Mouse (Mus musculus) naive thymus-derived CD4-positive, alpha-beta T cell, adult 5 months (primary cell): Measurements from ENCODE around the gene Hist1h3e. TPM values are rescaled to one million over a fixed set of nuclear protein-coding genes. Genes with fewer than 3 reads are reported as not detected.

ENCODE experiments used
- polyA plus RNA-seq: library from polyadenylated mRNA; unstranded; fragments of 100-300 nt; shearing (Covaris generic); gene quantifications from one replicate; pipeline ENCODE4 v1.2.1, GENCODE M21; 2017

Gene Hist1h3e
- polyA plus RNA-seq, result 5.2 TPM

DNA sequence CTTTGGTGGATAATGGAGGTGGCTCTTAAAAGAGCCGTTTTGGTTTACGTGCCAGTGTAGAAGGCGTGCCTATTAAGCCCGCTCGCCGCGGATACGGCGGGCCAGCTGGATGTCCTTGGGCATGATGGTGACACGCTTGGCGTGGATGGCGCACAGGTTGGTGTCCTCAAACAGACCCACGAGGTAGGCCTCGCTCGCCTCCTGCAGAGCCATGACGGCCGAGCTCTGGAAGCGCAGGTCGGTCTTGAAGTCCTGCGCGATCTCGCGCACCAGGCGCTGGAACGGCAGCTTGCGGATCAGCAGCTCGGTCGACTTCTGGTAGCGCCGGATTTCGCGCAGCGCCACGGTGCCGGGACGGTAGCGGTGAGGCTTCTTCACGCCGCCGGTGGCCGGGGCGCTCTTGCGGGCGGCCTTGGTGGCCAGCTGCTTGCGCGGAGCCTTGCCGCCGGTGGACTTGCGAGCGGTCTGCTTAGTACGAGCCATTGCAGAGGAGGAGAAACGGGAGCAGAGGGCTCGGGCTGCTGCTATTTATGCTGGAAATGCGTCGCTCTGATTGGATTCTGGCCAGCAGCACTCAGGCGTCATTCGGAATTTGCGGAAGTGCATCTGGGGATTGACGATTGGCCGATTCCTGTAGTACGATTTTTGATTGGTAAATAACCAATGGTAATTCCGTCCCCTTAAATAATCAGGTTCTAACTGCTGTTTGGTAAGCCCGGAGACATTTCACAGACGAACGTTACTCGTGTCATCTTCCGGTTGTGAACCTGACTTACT, at the start of gene Hist1h3e:
TSS of gene Hist1h3e (minus strand) at position 487 of the 777 bp plus-strand sequence.

DNA sequence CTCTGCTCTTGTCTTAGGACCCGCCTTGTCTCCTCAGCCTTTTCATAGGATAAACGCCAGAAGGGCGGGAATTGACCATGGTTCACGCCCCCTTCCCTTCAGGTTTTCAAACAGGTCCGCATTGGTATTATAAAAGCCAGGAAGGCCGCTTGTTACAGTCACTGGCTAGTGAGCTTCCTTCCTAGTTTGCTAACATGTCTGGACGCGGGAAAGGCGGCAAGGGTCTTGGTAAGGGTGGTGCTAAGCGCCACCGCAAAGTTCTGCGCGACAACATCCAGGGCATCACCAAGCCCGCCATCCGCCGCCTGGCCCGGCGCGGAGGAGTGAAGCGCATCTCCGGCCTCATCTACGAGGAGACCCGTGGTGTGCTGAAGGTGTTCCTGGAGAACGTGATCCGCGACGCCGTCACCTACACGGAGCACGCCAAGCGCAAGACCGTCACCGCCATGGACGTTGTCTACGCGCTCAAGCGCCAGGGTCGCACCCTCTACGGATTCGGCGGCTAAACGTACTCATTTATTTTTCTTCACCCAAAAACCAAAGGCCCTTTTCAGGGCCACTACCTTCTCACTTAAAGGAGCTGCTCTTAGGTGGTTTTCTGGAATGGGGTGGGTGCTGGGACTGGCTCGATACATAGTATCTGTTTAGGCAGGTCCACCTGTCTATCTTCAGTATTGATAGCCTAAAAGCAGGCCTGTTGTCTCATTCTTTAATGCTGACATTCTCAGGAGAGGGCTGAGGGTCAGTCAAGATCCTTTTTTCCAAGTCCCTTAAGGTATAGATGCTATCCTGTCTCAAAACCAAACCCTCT, 19.4 kb upstream of the Hist1h3e start, which contains the start of gene Hist1h4d:
TSS of gene Hist1h4d (plus strand) at position 191 of the 811 bp plus-strand sequence.

DNA sequence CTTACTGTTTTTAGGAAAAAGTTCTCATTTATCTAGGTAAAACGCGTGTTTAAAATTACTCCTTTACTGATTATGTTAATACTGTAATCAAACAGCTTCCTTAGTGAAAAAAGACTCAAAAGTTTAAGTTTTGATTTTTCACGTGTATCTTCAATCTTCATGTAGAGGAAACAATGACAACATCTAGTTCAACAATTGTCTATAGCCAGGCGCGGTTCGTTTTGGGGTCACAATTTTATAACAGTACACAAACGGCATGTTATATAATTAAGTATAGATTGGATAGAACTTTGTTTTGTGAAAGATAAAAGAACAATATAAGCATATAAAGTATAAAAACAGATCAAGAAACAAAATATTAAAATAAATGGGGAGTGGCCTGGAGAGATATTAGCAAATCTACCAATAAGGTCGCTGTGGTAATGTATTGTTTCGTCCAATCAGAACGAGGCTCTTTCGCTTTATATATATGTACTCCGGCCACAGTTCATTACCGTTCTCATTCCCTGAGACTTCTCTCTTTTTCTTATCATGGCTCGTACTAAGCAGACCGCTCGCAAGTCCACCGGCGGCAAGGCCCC, 13.2 kb upstream of the Hist1h3e start, which contains the start of gene Hist1h3d:
TSS of gene Hist1h3d (plus strand) at position 493 of the 581 bp plus-strand sequence.

DNA sequence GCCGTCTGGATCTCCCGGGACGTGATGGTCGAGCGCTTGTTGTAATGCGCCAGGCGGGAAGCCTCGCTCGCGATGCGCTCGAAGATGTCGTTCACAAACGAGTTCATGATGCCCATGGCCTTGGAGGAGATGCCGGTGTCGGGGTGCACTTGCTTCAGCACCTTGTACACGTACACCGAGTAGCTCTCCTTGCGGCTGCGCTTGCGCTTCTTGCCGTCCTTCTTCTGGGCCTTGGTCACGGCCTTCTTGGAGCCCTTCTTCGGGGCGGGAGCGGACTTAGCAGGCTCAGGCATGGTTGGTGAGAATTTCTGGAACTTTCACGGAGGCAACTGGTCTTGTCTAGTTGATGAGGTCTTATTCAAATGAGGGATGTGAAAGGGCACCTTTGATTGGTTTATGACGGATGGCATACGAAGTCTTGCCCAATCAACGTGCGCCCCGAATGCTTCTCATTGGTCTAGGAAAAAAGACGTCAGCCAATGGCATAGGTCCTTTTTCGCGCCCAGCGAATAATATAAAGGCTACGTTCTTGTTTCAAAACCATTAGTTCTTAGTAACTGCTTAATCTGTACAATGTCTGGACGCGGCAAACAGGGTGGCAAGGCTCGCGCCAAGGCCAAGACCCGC, 11.8 kb upstream of the Hist1h3e start, which contains the start of the genes Hist1h2bf and Hist1h2ad:
TSS of gene Hist1h2bf (minus strand) at position 299 of the 627 bp plus-strand sequence.
TSS of gene Hist1h2ad (plus strand) at position 484 of the 627 bp plus-strand sequence.

GRCm38 (mm10) chr13:23571022-23571503, 8.9 kb upstream of the Hist1h3e start, which contains the start of the genes Hist1h2ae and Hist1h2bg:
Gene Hist1h2ae, minus strand, starts transcription at chr13:23571220.
Gene Hist1h2bg, plus strand, starts transcription at chr13:23571396.

GRCm38 (mm10) chr13:23552962-23553361, 9.2 kb downstream of the Hist1h3e start, which contains the start of gene Hist1h1d:
Gene Hist1h1d, plus strand, starts transcription at chr13:23553262.

DNA sequence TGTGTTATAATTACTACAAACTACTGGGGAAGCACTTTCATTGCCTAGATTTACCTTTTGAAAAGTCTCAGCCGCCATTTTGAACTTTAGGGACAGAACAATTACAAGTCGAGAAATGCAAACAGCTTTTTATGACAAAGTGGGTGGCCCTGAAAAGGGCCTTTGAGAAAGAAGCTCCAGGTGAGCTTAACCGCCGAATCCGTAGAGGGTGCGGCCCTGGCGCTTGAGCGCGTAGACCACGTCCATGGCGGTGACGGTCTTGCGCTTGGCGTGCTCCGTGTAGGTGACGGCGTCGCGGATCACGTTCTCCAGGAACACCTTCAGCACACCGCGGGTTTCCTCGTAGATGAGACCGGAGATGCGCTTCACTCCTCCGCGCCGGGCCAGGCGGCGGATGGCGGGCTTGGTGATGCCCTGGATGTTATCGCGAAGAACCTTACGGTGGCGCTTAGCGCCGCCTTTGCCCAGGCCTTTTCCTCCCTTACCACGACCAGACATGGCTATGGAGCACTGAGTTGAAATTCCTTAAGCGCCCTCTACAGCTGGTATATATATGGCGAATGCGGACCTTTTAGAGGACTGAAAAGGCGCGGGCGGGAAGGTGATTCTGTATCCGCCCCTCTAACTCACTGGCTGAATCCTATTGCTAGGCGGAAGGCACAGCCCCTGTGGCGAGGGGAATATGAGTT, 10.9 kb downstream of the Hist1h3e start, which contains the start of gene Hist1h4f:
TSS of gene Hist1h4f (minus strand) at position 503 of the 689 bp plus-strand sequence.

GRCm38 (mm10) chr13:23543965-23544786, 18.0 kb downstream of the Hist1h3e start, which contains the start of gene Hist1h3f:
Gene Hist1h3f, plus strand, starts transcription at chr13:23544052.

GRCm38 (mm10) chr13:23542999-23543607, 19.1 kb downstream of the Hist1h3e start, which contains the start of gene Hist1h2bh:
Gene Hist1h2bh, minus strand, starts transcription at chr13:23543392.

GRCm38 (mm10) chr13:23535137-23536075, 26.8 kb downstream of the Hist1h3e start, which contains the start of gene Hist1h3g:
Gene Hist1h3g, plus strand, starts transcription at chr13:23535422.

GRCm38 (mm10) chr13:23533560-23534367, 28.4 kb downstream of the Hist1h3e start, which contains the start of gene Hist1h2af:
Gene Hist1h2af, plus strand, starts transcription at chr13:23533906.

GRCm38 (mm10) chr13:23530901-23531875, 31.0 kb downstream of the Hist1h3e start, which contains the start of gene Hist1h4h:
Gene Hist1h4h, plus strand, starts transcription at chr13:23531050.

